Mouse (Mus musculus): ENCODE results near the gene Phlpp2. TPM values are rescaled to one million over a fixed set of nuclear protein-coding genes. Genes with fewer than 3 reads are reported as not detected.
"Not testable (repeated sequence)": the region's sequence is repeated elsewhere in the genome, so short reads cannot be mapped to it uniquely, and the experiment has no call there.

The Phlpp2 gene
- 1 to 10 TPM; 4.0 to 4.7 TPM for total RNA-seq (2021)

DNA sequence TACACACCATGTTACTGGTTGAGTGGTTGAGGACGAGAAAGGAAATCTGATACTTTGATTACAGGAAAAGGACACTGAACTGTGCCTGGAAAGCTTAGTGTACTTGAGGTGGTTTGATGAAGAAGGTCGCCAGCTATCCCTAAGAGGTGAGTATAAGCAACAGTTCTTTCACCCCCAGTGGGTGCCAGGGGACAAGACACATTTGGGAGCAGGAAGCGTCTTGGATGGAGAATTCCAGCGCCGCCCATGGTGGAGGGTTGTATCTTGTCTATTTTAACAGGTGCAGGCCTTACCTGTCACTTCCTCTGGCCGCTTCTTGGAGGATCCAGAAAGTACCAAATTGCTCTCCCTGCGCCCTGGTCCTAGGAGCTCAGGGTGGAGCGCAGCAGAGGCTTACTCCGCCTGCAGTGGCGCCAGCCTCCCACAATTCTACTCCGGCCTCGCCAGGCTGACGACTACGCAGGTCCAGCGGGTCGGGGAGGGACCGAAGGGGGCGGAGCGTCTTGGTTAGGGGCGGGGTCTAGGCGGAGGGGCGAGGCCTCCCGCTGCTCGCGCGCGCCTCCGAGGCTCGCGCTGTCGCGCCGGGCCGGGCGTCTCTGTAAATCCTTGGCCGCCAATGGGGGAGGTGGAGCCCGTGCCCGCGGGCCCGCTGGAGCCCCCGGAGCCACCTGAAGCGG, at the start of gene Phlpp2:
Gene Phlpp2 (plus strand): TSS at position 540 of the 677 bp plus-strand sequence.
- intact Hi-C loops (cut with DNase I), result loop anchor here (5.0 kb wide), 2 partner anchors 49 to 91 kb away; partner anchors contain the start of gene Ap1g1
- peak; percentile 92 for DNase-seq (ENCODE audit: low spot score)

GRCm38 (mm10) chr8:109823561-109823960, 44.8 kb upstream of the Phlpp2 start:
- intact Hi-C loops (cut with DNase I), result no loop called here
- no peak for DNase-seq (ENCODE audit: low spot score)

DNA sequence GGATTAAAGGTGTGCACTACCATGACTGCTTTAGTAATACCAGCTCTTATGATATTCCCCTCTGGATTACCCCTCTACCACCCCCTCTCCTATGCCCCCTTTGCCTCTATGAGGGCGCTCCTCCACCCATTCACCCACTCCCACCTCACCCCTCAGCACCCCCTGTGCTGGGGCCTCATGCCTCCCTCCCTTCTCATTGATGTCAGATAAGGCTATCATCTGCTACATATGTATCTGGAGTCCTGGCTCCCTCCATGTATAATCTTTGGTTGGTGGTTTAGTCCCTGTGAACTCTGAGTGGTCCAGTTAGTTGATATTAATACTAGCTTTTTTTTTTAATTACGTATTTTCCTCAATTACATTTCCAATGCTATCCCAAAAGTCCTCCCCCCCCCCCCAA, 28.5 kb upstream of the Phlpp2 start:
- intact Hi-C loops (cut with DNase I), result no loop called here
- DNase-seq (ENCODE audit: low spot score), result no peak

DNA sequence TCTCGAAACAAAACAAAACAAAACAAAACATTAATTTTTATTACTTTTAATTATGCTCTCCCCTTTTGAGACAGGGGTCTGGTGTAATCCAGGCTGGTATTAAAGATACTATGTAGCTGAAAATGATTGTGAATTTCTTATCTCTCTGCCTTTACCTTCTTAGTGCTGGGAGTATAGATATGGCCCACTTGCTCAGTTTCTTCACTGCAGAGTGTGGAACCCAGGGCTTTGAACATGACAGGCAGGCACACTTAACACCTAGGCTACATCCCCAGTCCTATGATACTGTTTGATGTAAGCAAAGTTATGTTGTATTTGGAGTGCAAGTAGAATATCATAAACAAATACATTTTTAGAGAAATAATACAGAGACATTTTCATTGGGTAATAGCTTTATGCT, 25.9 kb upstream of the Phlpp2 start:
- no peak for DNase-seq (ENCODE audit: low spot score)
- intact Hi-C loops (cut with DNase I), result no loop called here

GRCm38 (mm10) chr8:109847866-109848265, 20.5 kb upstream of the Phlpp2 start:
- no peak for DNase-seq (ENCODE audit: low spot score)

GRCm38 (mm10) chr8:109848981-109849380, 19.4 kb upstream of the Phlpp2 start:
- DNase-seq (ENCODE audit: low spot score), result no peak
- intact Hi-C loops (cut with DNase I), result no loop called here

More at GRCm38 (mm10) chr8:109847866-109848265, 20.5 kb upstream of the Phlpp2 start:
- intact Hi-C loops (cut with DNase I), result no loop called here

GRCm38 (mm10) chr8:109853423-109853822, 14.9 kb upstream of the Phlpp2 start:
- intact Hi-C loops (cut with DNase I), result loop anchor here (1.0 to 5.0 kb wide), 2 partner anchors 64 to 219 kb away; no protein-coding TSS in a partner anchor
- DNase-seq (ENCODE audit: low spot score), result no peak

- intact Hi-C loops (cut with DNase I), result loop anchor here (5.0 kb wide), 1 partner anchor 218 kb away; no protein-coding TSS in a partner anchor
- no peak for DNase-seq (ENCODE audit: low spot score)
Measured at GRCm38 (mm10) chr8:109854522-109854921, 13.8 kb upstream of the Phlpp2 start.

DNA sequence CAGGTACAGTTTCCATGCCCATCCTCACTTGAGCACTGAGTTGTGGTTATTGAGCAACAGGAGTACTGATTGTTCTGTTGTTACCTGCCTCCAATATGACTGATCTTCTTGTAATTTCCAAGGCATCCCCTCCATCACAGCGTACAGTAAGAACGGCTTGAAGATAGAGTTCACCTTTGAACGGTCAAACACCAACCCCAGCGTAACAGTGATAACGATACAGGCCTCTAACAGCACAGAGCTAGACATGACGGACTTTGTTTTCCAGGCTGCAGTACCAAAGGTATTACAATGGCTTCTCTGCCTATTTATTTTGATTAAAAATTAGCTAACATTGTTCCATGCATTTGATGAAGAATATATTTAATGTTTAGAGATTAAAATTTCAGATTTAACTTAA, 12.9 kb upstream of the Phlpp2 start:
- DNase-seq (ENCODE audit: low spot score), result no peak
- intact Hi-C loops (cut with DNase I), result no loop called here

GRCm38 (mm10) chr8:109863398-109863797, 4.9 kb upstream of the Phlpp2 start:
- peak; percentile 24 for DNase-seq (ENCODE audit: low spot score)
- intact Hi-C loops (cut with DNase I), result no loop called here

DNA sequence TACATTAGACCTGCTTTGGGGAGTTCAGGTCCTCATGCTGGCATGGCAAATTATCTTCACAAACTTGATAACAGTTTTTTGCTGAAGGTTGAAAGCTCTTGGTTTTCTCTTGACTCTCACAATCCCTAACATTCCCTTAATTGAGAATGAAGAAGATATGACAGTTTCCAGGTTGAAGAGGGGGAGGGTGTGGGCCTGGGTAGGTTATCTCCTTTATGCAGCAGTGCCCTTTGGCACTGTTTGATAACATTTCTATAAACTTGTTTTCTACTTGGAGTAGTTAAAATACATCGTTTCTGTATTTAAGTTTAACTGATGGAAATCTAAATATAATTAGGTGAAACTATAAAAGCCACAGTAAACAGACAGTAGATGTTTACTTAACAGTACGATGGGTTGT, 3.5 kb upstream of the Phlpp2 start:
- no peak for DNase-seq (ENCODE audit: low spot score)
- intact Hi-C loops (cut with DNase I), result loop anchor here (5.0 kb wide), 2 partner anchors 53 to 87 kb away; partner anchors contain the start of gene Ap1g1

DNA sequence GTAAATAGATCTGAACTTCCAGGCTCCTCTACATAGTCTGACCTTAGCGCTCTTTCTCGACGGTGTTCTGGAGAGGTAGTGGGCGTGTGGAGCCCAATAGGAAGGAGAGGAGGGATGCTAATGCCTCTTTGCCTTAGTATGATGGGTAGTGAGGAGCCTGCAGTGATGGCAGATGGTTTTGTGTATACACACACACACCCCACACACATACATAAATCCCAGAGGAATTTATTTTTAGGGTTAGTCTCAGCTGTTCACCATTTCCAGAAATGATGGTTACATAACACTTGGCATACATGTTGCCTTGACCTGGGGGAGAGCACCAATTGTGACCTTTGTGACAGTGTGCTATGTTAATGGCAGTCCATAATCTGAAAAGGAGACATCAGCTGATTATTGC, 2.8 kb upstream of the Phlpp2 start:
- no peak for DNase-seq (ENCODE audit: low spot score)
- intact Hi-C loops (cut with DNase I), result loop anchor here (5.0 kb wide), 2 partner anchors 52 to 88 kb away; partner anchors contain the start of gene Ap1g1

GRCm38 (mm10) chr8:109866690-109867089, 1.7 kb upstream of the Phlpp2 start:
- intact Hi-C loops (cut with DNase I), result loop anchor here (5.0 kb wide), 2 partner anchors 51 to 89 kb away; partner anchors contain the start of gene Ap1g1
- no peak for DNase-seq (ENCODE audit: low spot score)

DNA sequence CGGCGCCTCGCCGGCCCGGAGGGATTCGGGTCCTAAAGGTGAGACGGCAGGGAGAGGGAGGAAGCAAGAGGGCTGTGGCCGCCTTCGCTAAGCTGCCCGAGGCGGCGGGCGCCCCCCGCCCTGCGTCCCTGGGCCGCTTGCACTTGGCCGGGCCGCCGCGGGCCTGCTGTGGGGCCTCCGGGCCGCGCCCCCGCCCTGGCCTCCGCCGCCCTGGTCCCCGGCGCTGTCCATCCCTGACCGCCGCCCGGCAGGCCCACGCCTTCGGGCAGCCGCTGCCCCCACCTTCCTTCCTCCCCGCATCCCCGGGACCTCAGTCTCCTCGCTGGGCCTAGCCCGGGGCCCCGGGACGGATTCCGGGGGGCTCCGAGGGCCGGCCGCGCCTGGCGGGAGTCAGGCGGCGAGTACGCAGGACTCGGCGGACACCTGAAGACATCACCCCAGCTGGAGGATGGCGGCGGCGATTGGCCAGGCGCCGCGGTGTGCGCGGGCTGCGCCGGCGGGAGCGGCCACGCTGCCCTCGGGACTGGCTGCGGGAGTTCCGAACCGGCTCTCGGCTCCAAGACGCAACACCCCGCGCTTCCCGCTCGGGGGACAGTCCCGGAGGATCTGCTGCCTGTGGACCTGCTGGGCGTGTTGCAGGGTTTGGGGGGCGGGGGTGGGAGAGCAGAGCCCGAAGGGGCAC, 479 bp downstream of the Phlpp2 start:
- intact Hi-C loops (cut with DNase I), result loop anchor here (5.0 kb wide), 2 partner anchors 48 to 92 kb away; partner anchors contain the start of gene Ap1g1
- DNase-seq (ENCODE audit: low spot score), result peak; percentile 29

DNA sequence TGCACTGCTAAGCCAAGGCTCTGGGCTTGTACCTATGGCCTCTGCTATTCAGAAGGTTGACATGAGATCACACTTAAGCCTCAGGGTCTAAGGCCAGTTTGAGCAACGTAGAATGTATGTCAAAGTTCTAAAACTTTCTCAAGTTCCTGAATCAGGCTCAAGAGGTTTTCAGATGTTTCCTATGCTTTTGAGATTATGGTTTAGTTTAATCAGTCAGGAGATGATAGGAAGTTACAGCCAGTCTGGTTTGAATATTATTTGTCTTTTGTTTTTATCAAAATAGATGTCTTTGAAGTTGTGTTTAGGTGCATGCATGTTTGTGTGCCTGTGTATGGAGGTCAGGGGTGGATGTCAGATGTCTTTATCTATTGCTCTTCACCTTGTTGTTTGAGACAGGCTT, 2.7 kb downstream of the Phlpp2 start:
- intact Hi-C loops (cut with DNase I), result no loop called here
- DNase-seq (ENCODE audit: low spot score), result no peak

DNA sequence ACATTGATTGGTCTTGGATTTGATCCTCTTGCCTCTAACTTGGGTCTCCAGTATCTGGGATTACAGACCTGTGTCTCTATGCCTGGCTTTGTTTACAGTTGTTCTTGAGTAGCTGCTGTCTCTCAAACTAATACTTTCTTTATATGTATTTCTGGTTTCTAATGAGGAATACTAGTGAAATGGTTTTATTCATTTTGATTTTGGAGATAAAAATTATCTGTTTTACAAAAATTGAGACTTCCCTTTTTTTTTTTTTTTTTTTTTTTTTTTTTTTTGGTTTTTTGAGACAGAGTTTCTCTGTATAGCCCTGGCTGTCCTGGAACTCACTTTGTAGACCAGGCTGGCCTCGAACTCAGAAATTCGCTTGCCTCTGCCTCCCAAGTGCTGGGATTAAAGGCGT, 5.5 kb downstream of the Phlpp2 start:
- DNase-seq (ENCODE audit: low spot score); intact Hi-C loops (cut with DNase I): not testable (repeated sequence)

DNA sequence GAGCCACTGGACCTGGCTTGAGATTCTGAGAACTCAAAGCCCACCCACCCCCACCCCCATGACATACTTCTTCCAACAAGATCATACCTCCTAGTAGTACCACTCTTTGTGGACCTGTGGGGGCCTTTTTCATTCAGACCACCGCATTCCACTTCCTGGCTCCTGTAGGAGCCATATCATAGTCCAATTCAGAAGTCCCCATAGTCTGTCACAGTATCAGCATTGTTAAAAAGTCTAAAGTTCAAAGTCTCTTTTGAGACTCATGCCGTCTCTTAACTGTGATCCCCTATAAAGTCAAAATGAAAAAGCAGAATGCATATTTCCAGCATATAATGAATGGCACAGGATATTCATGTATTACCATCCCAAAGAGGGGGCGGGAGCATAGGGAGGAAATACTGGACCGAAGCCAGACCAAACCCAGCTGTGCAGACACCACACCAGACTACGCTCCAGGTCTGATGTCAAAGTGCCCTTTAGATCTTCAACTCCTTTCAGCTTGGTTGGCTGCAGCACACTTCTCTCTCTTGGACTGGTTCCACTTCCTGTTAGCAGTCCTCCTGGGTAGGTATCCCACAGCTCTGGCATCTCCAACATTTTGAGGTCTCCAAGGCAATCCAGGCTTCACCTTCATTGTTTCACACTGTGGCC, 11.8 kb downstream of the Phlpp2 start:
- no peak for DNase-seq (ENCODE audit: low spot score)
- intact Hi-C loops (cut with DNase I), result no loop called here

DNA sequence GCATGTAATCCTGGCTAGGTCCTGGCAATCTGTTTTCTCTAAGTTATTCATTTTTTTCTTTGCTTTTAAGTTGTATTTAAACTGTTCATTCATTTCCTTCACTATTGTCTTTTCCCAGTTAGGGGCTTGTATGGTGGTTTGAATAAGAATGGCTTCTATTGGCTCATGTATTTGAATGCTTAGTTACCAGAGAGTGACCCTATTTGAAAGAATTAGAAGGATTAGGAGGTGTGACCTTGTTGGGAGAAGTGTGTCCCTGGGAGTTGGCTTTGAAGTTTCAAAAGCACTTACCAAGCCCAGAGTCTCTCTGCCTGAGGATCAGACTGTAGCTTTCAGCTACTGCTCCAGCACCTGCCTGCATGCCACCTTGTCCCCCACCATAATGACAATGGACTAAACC, 17.0 kb downstream of the Phlpp2 start:
- DNase-seq (ENCODE audit: low spot score), result no peak
- intact Hi-C loops (cut with DNase I), result no loop called here

DNA sequence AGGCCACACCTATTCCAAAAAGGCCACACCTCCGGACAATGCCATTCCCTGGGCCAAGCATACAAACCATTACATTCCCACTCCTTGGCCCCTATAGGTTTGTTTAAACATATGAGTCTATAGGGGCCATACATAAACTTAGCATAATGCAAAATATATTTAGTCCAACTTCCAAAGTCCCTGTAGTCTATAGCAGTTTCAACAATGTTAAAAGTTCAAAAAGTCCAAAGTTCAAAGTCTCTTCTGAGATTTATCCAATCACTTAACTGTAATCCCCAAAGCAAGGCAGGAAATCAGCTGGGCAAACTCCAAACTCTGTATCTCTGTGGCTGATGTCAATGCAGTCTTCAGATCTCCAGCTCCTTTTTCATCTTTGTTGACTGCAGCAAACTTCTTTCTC, 20.9 kb downstream of the Phlpp2 start:
- intact Hi-C loops (cut with DNase I), result no loop called here

GRCm38 (mm10) chr8:109890794-109891585, 22.6 kb downstream of the Phlpp2 start:
- intact Hi-C loops (cut with DNase I), result no loop called here
- no peak for DNase-seq (ENCODE audit: low spot score)

More for the DNA sequence above, 20.9 kb downstream of the Phlpp2 start:
- no peak for DNase-seq (ENCODE audit: low spot score)
